Mouse (Mus musculus): ENCODE results near the gene Gadd45a. TPM values are rescaled to one million over a fixed set of nuclear protein-coding genes. Genes with fewer than 3 reads are reported as not detected.

The Gadd45a gene
- polyA plus RNA-seq, 1 experiment from 2014 or later = 18.6 TPM

DNA sequence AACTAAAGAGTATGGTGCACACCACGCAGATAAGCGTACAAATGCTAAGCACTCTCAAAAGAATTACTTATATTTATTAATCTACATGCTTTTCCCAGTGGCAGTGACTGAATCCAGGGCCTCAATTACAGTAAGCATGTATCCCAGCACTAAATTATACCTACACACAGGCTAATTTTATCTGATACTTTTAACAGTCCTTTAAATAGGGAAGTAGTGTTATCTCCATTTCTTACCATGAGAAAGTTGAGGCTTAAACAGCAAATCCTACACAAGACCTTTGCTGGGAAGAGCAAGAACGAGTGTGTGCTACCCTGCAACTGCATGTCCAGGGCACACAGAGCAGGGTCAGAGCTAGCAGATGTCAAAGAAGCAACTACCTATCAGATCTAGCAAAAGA lies 27.4 kb downstream of the Gadd45a start:
- no peaks in the 10 kb centered on the region for H3K9me3 ChIP-seq (replicated peaks)
- H3K27ac ChIP-seq = no peak overlapping the region
- H3K36me3 ChIP-seq = no peaks in the 10 kb centered on the region
- no peak overlapping the region for H3K4me3 ChIP-seq
- 93% methylated on average over 3 of the region's 3 CpGs for WGBS
- H3K4me1 ChIP-seq = peaks cover 3% of the 10 kb centered on the region
- no peaks in the 10 kb centered on the region for H3K27me3 ChIP-seq (ENCODE audit: low read depth, poor library complexity, severe bottlenecking)
- DNase-seq (ENCODE audit: low spot score) = no peak

DNA sequence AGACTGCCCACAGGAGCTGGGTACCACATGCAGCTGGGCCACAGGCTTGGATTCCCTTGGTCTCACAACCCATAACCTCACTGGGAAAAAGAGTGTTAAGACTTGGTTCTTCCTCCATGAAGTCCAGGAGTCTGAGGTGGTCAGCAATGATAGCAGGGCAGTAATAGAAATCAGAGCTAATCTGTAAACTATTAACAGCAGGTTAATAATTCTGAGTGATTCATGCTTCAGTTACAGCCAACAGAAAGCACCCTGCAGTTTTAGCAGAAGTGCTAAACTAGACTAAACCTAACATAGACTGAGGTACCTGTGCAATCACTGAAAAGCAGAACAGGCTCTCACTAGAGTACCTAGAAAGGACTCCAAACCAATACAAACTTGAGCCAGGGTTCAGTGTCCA lies 37.5 kb downstream of the Gadd45a start:
- no peaks in the 10 kb centered on the region for H3K27me3 ChIP-seq (ENCODE audit: low read depth, poor library complexity, severe bottlenecking)
- no peak overlapping the region for H3K4me3 ChIP-seq
- no peaks in the 10 kb centered on the region for H3K4me1 ChIP-seq
- H3K36me3 ChIP-seq = no peaks in the 10 kb centered on the region
- no peak overlapping the region for H3K27ac ChIP-seq
- no peaks in the 10 kb centered on the region for H3K9me3 ChIP-seq (replicated peaks)
- no peak for DNase-seq (ENCODE audit: low spot score)

- 93% methylated on average over 2 of the region's 2 CpGs for WGBS
- no peak overlapping the region for H3K4me3 ChIP-seq
- H3K27me3 ChIP-seq (ENCODE audit: low read depth, poor library complexity, severe bottlenecking) = no peaks in the 10 kb centered on the region
- no peaks in the 10 kb centered on the region for H3K9me3 ChIP-seq (replicated peaks)
- no peak overlapping the region for H3K27ac ChIP-seq
- DNase-seq (ENCODE audit: low spot score) = no peak
- H3K4me1 ChIP-seq = no peaks in the 10 kb centered on the region
- no peaks in the 10 kb centered on the region for H3K36me3 ChIP-seq
Observed at GRCm38 (mm10) chr6:66998645-66999044, 38.6 kb downstream of the Gadd45a start.

DNA sequence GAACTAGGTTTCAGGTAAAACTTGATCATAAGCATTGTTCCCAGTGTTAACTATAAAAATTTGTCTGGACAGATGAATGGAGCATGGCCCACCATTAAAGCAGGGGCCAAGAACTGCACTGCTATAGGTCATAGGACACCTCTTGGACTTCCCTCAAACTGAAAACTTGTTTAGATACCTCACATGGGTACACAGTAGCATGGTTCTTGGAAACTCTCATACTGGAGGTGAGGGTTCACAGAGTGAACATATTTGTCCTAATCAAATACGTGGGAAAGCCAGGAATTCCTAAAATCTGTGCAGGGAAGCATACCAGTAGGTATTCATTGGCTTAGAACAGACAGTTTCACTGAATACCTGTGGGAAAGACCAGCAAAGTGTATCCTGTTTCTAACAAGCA lies 41.0 kb downstream of the Gadd45a start:
- no peak for DNase-seq (ENCODE audit: low spot score)
- WGBS = 85% methylated on average over 1 of the region's 1 CpGs
- Histone ChIP-seq H3K4me1 (no peaks in the 10 kb centered on the region), H3K4me3 (no peak overlapping the region), H3K27me3 (ENCODE audit: low read depth, poor library complexity, severe bottlenecking) (no peaks in the 10 kb centered on the region), H3K27ac (no peak overlapping the region), H3K36me3 (no peaks in the 10 kb centered on the region), H3K9me3 (replicated peaks) (no peaks in the 10 kb centered on the region)

DNA sequence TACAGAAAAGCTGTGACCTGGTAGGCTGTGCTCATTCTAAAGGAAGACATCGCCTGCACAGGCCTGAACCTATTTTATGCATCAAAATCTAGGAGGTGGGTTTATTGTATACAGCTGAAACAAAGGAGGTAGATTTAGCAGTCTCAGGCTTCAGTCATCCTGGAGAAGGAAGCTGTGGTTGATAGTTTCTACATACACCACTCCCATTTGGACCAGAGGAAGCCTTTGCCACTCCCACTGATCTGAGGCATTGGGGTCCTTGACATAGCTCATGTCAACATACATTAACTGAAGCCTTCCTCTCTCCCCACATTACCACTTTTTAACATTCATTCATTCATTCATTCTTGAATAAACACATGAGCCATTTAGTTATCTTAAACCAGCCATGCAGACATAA lies 41.4 kb downstream of the Gadd45a start:
- Histone ChIP-seq H3K36me3 (no peaks in the 10 kb centered on the region), H3K4me3 (no peak overlapping the region), H3K4me1 (no peaks in the 10 kb centered on the region), H3K27ac (no peak overlapping the region), H3K9me3 (replicated peaks) (no peaks in the 10 kb centered on the region), H3K27me3 (ENCODE audit: low read depth, poor library complexity, severe bottlenecking) (no peaks in the 10 kb centered on the region)
- no peak for DNase-seq (ENCODE audit: low spot score)
- 91% methylated on average over 1 of the region's 1 CpGs for WGBS

GRCm38 (mm10) chr6:66994981-66995380 lies 42.3 kb downstream of the Gadd45a start:
- WGBS = 94% methylated on average over 8 of the region's 8 CpGs
- Histone ChIP-seq H3K27me3 (ENCODE audit: low read depth, poor library complexity, severe bottlenecking) (no peaks in the 10 kb centered on the region), H3K4me3 (no peak overlapping the region), H3K27ac (no peak overlapping the region), H3K4me1 (no peaks in the 10 kb centered on the region), H3K9me3 (replicated peaks) (no peaks in the 10 kb centered on the region), H3K36me3 (no peaks in the 10 kb centered on the region)
- no peak for DNase-seq (ENCODE audit: low spot score)

DNA sequence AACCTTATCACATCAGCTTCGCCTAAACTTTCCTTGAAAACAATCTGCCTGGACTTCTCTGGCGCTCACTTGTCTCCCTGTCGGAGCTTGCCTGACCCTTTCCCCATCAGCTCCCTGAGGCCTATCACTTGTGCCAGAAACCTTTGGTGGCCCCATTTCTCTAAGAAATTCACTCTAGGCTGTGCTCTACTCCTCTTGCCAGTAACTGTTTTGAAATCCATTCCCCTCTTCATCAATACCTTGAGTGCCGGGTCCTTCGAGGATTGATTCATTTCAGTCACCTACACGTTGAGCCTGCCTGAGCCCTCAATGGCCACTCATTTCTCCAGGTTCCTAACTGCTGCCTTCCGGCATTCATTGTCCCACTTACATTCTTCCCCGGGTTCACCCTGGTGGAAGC lies 44.5 kb downstream of the Gadd45a start:
- no peaks in the 10 kb centered on the region for H3K9me3 ChIP-seq (replicated peaks)
- H3K4me1 ChIP-seq = peaks cover 19% of the 10 kb centered on the region
- no peak overlapping the region for H3K27ac ChIP-seq
- WGBS = 91% methylated on average over 8 of the region's 8 CpGs
- H3K27me3 ChIP-seq (ENCODE audit: low read depth, poor library complexity, severe bottlenecking) = no peaks in the 10 kb centered on the region
- no peak overlapping the region for H3K4me3 ChIP-seq
- DNase-seq (ENCODE audit: low spot score) = no peak
- H3K36me3 ChIP-seq = no peaks in the 10 kb centered on the region

DNA sequence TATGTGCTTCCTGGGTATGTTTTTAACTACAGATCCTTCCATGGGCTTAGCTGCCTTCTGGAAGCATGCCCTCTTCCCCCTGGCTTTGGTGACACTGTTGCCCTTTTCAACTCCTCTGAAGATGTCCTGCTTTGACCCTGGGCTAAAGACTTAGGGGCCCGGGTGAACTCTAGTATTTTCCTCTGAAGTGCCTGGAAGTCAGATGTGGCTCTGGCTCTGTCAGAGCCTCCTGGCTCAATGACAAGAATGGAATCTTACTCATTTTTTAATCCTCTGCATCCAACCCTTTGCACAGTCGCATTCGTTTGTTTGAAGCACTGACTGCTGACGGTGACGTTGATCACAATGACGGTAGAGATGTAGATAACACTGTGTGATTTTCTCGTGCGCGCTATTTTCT lies 45.0 kb downstream of the Gadd45a start:
- H3K27me3 ChIP-seq (ENCODE audit: low read depth, poor library complexity, severe bottlenecking) = no peaks in the 10 kb centered on the region
- no peak overlapping the region for H3K27ac ChIP-seq
- 86% methylated on average over 9 of the region's 9 CpGs for WGBS
- no peaks in the 10 kb centered on the region for H3K9me3 ChIP-seq (replicated peaks)
- H3K36me3 ChIP-seq = no peaks in the 10 kb centered on the region
- no peak for DNase-seq (ENCODE audit: low spot score)
- peaks cover 24% of the 10 kb centered on the region for H3K4me1 ChIP-seq
- H3K4me3 ChIP-seq = no peak overlapping the region

GRCm38 (mm10) chr6:66989518-66989917 lies 47.7 kb downstream of the Gadd45a start:
- Histone ChIP-seq H3K9me3 (replicated peaks) (no peaks in the 10 kb centered on the region), H3K27ac (no peak overlapping the region), H3K4me1 (peaks cover 34% of the 10 kb centered on the region), H3K27me3 (ENCODE audit: low read depth, poor library complexity, severe bottlenecking) (no peaks in the 10 kb centered on the region), H3K4me3 (no peak overlapping the region), H3K36me3 (no peaks in the 10 kb centered on the region)
- 75% methylated on average over 3 of the region's 3 CpGs for WGBS
- no peak for DNase-seq (ENCODE audit: low spot score)

- H3K27ac ChIP-seq = no peak overlapping the region
- H3K27me3 ChIP-seq (ENCODE audit: low read depth, poor library complexity, severe bottlenecking) = no peaks in the 10 kb centered on the region
- H3K36me3 ChIP-seq = no peaks in the 10 kb centered on the region
- no peak overlapping the region for H3K4me3 ChIP-seq
- WGBS = 81% methylated on average over 6 of the region's 6 CpGs
- no peak for DNase-seq (ENCODE audit: low spot score)
- H3K9me3 ChIP-seq (replicated peaks) = no peaks in the 10 kb centered on the region
- peaks cover 34% of the 10 kb centered on the region for H3K4me1 ChIP-seq
Observed at GRCm38 (mm10) chr6:66989037-66989436, 48.2 kb downstream of the Gadd45a start.

- Histone ChIP-seq H3K4me3 (no peak overlapping the region), H3K27me3 (ENCODE audit: low read depth, poor library complexity, severe bottlenecking) (no peaks in the 10 kb centered on the region), H3K9me3 (replicated peaks) (no peaks in the 10 kb centered on the region), H3K27ac (no peak overlapping the region), H3K36me3 (no peaks in the 10 kb centered on the region), H3K4me1 (peaks cover 34% of the 10 kb centered on the region)
- WGBS = 73% methylated on average over 9 of the region's 9 CpGs
- no peak for DNase-seq (ENCODE audit: low spot score)
Observed at GRCm38 (mm10) chr6:66988363-66988762, 48.9 kb downstream of the Gadd45a start.

DNA sequence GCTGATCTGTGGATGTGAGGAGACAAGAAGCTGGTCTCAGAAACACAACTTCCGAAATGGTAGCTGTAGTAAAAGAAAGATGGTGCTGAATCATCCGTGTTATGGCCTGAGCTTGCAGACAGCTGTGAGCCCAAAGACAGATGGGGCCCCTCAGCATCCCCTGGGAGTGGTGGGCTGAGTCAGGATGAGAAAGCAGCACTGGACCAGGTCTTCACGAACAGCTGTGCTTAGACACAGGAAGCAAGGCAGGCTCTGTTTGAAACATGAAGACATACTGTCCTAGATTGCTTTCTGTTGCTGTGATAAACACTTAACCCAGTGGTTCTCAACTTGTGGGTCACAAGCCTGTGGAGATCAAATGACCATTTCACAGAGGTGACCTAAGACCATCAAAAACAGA lies 49.6 kb downstream of the Gadd45a start:
- Histone ChIP-seq H3K27ac (no peak overlapping the region), H3K4me3 (no peak overlapping the region), H3K36me3 (no peaks in the 10 kb centered on the region), H3K27me3 (ENCODE audit: low read depth, poor library complexity, severe bottlenecking) (no peaks in the 10 kb centered on the region), H3K4me1 (peaks cover 34% of the 10 kb centered on the region), H3K9me3 (replicated peaks) (no peaks in the 10 kb centered on the region)
- no peak for DNase-seq (ENCODE audit: low spot score)
- WGBS = 79% methylated on average over 3 of the region's 3 CpGs

DNA sequence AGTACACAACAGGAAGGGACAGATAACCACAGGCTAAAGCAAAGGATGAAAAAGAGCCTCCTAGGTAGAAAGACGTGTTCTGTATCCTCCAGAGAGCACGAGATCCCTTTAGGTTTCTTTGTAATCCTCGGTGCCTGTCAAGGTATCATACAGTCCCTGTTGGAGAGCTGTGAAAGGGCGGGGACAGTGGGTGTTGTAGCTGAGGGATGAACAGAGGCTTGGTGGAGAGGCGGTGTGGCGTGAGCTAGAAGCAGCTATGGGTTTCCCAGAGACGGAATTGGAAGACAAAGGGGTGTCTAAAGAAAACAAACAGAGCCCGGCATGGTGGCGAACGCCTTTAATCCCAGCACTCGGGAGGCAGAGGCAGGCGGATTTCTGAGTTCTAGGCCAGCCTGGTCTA lies 51.2 kb downstream of the Gadd45a start:
- H3K27ac ChIP-seq = no peak overlapping the region
- H3K36me3 ChIP-seq = no peaks in the 10 kb centered on the region
- H3K27me3 ChIP-seq (ENCODE audit: low read depth, poor library complexity, severe bottlenecking) = no peaks in the 10 kb centered on the region
- no peaks in the 10 kb centered on the region for H3K9me3 ChIP-seq (replicated peaks)
- no peak for DNase-seq (ENCODE audit: low spot score)
- 87% methylated on average over 12 of the region's 12 CpGs for WGBS
- no peak overlapping the region for H3K4me3 ChIP-seq
- peaks cover 34% of the 10 kb centered on the region for H3K4me1 ChIP-seq

GRCm38 (mm10) chr6:66985500-66985899 lies 51.8 kb downstream of the Gadd45a start:
- H3K36me3 ChIP-seq = no peaks in the 10 kb centered on the region
- H3K4me1 ChIP-seq = peaks cover 34% of the 10 kb centered on the region
- no peaks in the 10 kb centered on the region for H3K9me3 ChIP-seq (replicated peaks)
- WGBS = 63% methylated on average over 7 of the region's 7 CpGs
- no peak overlapping the region for H3K27ac ChIP-seq
- DNase-seq (ENCODE audit: low spot score) = no peak
- no peaks in the 10 kb centered on the region for H3K27me3 ChIP-seq (ENCODE audit: low read depth, poor library complexity, severe bottlenecking)
- H3K4me3 ChIP-seq = no peak overlapping the region
